Mouse (Mus musculus) liver, postnatal 0 days (tissue): ENCODE measurements around the gene St6galnac3. TPM values are rescaled to one million over a fixed set of nuclear protein-coding genes. Genes with fewer than 3 reads are reported as not detected.

Experiments
- ATAC-seq: fragments of 200-750 bp; cut with Nextera tagmentation; 2 replicates; pipeline ENCODE4 v1.8.0; 2017; ENCODE audit warnings: mild to moderate bottlenecking, moderate library complexity
- DNase-seq: peaks from one replicate; pipeline ENCODE4 v3.0.0-alpha.2; 2016
- H3K27ac ChIP-seq: fragments of 300-500 bp; sonication (generic); 2 replicates; pipeline ENCODE4 v1.5.1; 2014; ENCODE audit warnings: antibody characterized with exemption, moderate library complexity, mild to moderate bottlenecking, low read depth
- H3K27me3 ChIP-seq: fragments of 300-500 bp; sonication (generic); 2 replicates; pipeline ENCODE4 v1.6.1; 2014; ENCODE audit warnings: low read length, control low read depth, mixed read lengths; ENCODE audit not compliant: insufficient read depth
- H3K36me3 ChIP-seq: fragments of 300-500 bp; sonication (generic); replicated peaks from 2 replicates; pipeline ENCODE4 v1.6.1; 2014; ENCODE audit warnings: mild to moderate bottlenecking, control low read depth, low read length, moderate library complexity, mixed read lengths; ENCODE audit not compliant: insufficient read depth
- H3K4me1 ChIP-seq: fragments of 300-500 bp; sonication (generic); 2 replicates; pipeline ENCODE4 v1.6.1; 2014; ENCODE audit warnings: antibody characterized with exemption, mild to moderate bottlenecking, control low read depth; ENCODE audit not compliant: insufficient read depth
- H3K4me2 ChIP-seq: fragments of 300-500 bp; sonication (generic); 2 replicates; pipeline ENCODE4 v1.6.1; 2014; ENCODE audit warnings: low read depth, mild to moderate bottlenecking, low read length, moderate library complexity, mixed read lengths
- H3K4me3 ChIP-seq: fragments of 300-500 bp; sonication (generic); 2 replicates; pipeline ENCODE4 v1.5.1; 2014; ENCODE audit warnings: low read depth, low read length
- H3K9ac ChIP-seq: fragments of 300-500 bp; sonication (generic); replicated peaks from 2 replicates; pipeline ENCODE4 v1.6.1; 2014; ENCODE audit warnings: mild to moderate bottlenecking, moderate library complexity
- H3K9me3 ChIP-seq: fragments of 300-500 bp; sonication (generic); 2 replicates; pipeline ENCODE4 v1.6.1; 2016; ENCODE audit warnings: mild to moderate bottlenecking, control low read depth, low read length, mixed read lengths
- CTCF ChIP-seq: sonication (generic); IDR thresholded peaks from 2 replicates; pipeline ENCODE4 v1.5.1; 2016; ENCODE audit warnings: antibody characterized with exemption, low read depth
- EP300 ChIP-seq: IDR thresholded peaks from 2 replicates; pipeline ENCODE4 v1.6.1; 2016; ENCODE audit warnings: antibody characterized with exemption, low read depth, mild to moderate bottlenecking
- WGBS: fragments of 180-500 bp; shearing (Covaris S2); extraction: QIAGEN DNeasy Blood & Tissue Kit; methylation state at CpG from one replicate; pipeline ENCODE4 v1.1.7; 2014; ENCODE audit not compliant: insufficient replicate concordance; 5-methylcytosine and 5-hydroxymethylcytosine counted together
- polyA plus RNA-seq: library from polyadenylated mRNA; unstranded; fragments of >200 nt; fragmentation: Nextera tagmentation; extraction: Ambion mirVana; gene quantifications from 2 replicates; pipeline ENCODE4 v1.2.1, GENCODE M21; 2015

The St6galnac3 gene
- polyA plus RNA-seq, 1 experiment from 2014 or later, result 5.0 TPM

DNA sequence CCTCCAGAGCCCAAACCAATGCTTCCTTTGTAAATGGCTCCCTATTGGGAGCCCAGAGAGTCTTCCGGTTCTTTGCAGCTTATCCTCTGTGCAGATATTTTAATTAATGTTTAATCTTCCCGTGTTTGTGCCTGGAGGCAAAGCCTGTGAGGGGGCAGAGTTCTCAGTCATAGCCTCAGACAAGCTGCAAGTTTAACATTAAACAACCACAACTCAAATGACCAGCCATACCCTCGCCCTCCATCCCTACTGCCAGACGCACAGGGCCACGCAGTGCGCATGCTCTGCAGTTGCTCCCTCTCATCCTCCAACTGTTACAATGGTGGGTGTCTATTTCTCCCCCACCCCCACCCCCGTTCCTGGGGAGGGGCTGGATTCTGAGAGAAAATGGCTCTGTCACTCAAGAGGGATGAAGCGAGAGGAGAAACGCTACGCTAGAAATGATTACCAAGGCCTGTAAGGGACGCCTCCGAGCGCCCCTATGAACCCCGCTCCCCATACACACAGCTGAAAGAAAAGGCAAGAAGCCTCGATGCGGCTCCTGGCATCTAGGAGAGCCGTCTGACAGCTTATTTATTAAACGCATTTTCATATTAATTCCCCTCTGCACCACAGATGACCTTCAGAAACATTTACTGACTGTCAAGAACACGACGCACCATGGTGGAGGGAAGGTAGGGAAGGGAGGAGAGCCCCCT is 81.0 kb downstream of the St6galnac3 start:
- H3K4me3 ChIP-seq, result no peak overlapping the region
- ATAC-seq (no peak), DNase-seq (no peak)
- H3K36me3 ChIP-seq, result no peaks in the 10 kb centered on the region
- no peaks in the 10 kb centered on the region for H3K27me3 ChIP-seq
- no peak for TF ChIP-seq EP300
- TF ChIP-seq CTCF, result no peak
- WGBS, result 78% methylated on average over 20 of the region's 20 CpGs
- peaks cover 6% of the 10 kb centered on the region; the same call in 1 of the 2 replicates for H3K4me1 ChIP-seq
- H3K4me2 ChIP-seq, result no peak overlapping the region
- no peaks in the 10 kb centered on the region for H3K9me3 ChIP-seq
- no peak overlapping the region for H3K27ac ChIP-seq
- no peak overlapping the region for H3K9ac ChIP-seq

DNA sequence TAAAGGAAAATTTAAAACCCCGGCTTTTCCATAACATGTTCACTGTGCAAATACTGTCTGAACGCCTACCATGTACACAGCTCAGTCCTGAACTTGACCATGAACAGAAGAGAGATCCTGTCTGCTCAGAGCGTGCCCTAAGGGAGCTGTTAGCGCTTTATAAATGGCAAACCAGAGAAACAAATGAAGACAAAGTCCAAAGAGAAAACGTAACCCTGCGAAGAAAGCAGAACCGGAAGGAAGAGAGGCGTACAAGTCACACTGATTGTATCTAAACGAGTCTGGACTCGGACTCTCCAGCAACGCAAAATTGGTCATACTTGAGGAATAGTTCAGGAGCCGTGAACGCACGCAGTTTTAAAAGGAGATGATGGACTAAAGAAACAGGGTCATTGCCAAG is 82.1 kb downstream of the St6galnac3 start:
- Histone ChIP-seq H3K9ac (no peak overlapping the region), H3K36me3 (no peaks in the 10 kb centered on the region), H3K27me3 (no peaks in the 10 kb centered on the region), H3K9me3 (no peaks in the 10 kb centered on the region), H3K4me3 (no peak overlapping the region), H3K4me2 (no peak overlapping the region), H3K4me1 (peaks cover 6% of the 10 kb centered on the region; the same call in 1 of the 2 replicates), H3K27ac (no peak overlapping the region)
- TF ChIP-seq CTCF, result no peak
- WGBS, result 85% methylated on average over 14 of the region's 14 CpGs
- no peak for DNase-seq
- no peak for ATAC-seq

DNA sequence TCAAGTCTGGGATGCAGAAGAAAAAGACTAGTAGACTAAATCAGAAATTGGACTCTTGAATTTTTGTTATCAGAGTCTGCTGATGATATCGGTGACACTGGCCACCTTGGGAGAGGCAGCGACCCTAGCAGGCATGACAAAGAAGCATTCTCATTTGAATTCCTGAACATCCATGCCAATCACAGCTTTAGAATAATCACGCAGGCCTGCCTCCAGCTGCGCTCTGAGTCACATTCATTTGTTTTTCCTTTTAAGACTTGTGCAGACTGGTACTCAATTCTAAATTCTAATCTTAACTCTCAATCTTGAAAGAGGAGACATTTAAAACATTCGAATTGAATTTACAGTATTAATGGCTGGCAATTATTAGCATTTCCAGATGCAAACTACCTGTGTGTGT is 83.2 kb downstream of the St6galnac3 start:
- TF ChIP-seq CTCF (no peak), EP300 (no peak)
- H3K9me3 ChIP-seq, result no peaks in the 10 kb centered on the region
- ATAC-seq (no peak), DNase-seq (no peak)
- no peak overlapping the region for H3K9ac ChIP-seq
- no peak overlapping the region for H3K4me3 ChIP-seq
- no peaks in the 10 kb centered on the region for H3K27me3 ChIP-seq
- no peaks in the 10 kb centered on the region for H3K36me3 ChIP-seq
- 89% methylated on average over 5 of the region's 5 CpGs for WGBS
- H3K27ac ChIP-seq, result no peak overlapping the region
- peaks cover 6% of the 10 kb centered on the region; the same call in 1 of the 2 replicates for H3K4me1 ChIP-seq
- H3K4me2 ChIP-seq, result no peak overlapping the region

GRCm38 (mm10) chr3:153637336-153637735 is 87.6 kb downstream of the St6galnac3 start:
- TF ChIP-seq CTCF, result no peak
- no peak for TF ChIP-seq EP300
- ATAC-seq (no peak), DNase-seq (no peak)
- H3K4me1 ChIP-seq, result no peaks in the 10 kb centered on the region
- no peaks in the 10 kb centered on the region for H3K9me3 ChIP-seq
- H3K4me3 ChIP-seq, result no peak overlapping the region
- no peaks in the 10 kb centered on the region for H3K36me3 ChIP-seq
- no peaks in the 10 kb centered on the region for H3K27me3 ChIP-seq
- no peak overlapping the region for H3K9ac ChIP-seq
- no CpG with 5 or more reads among the region's 1 CpGs for WGBS
- no peak overlapping the region for H3K4me2 ChIP-seq
- no peak overlapping the region for H3K27ac ChIP-seq

GRCm38 (mm10) chr3:153636804-153637153 is 88.2 kb downstream of the St6galnac3 start:
- no peaks in the 10 kb centered on the region for H3K9me3 ChIP-seq
- H3K27ac ChIP-seq, result no peak overlapping the region
- H3K4me1 ChIP-seq, result no peaks in the 10 kb centered on the region
- TF ChIP-seq EP300 (no peak), CTCF (no peak)
- no peak overlapping the region for H3K4me3 ChIP-seq
- WGBS, result 40% methylated on average over 7 of the region's 7 CpGs
- no peak overlapping the region for H3K9ac ChIP-seq
- H3K27me3 ChIP-seq, result no peaks in the 10 kb centered on the region
- H3K36me3 ChIP-seq, result no peaks in the 10 kb centered on the region
- ATAC-seq (no peak), DNase-seq (no peak)
- H3K4me2 ChIP-seq, result no peak overlapping the region

GRCm38 (mm10) chr3:153636094-153636803 is 88.7 kb downstream of the St6galnac3 start:
- Histone ChIP-seq H3K36me3 (no peaks in the 10 kb centered on the region), H3K9me3 (no peaks in the 10 kb centered on the region), H3K27ac (no peak overlapping the region), H3K4me3 (no peak overlapping the region), H3K4me1 (no peaks in the 10 kb centered on the region), H3K9ac (no peak overlapping the region), H3K27me3 (no peaks in the 10 kb centered on the region), H3K4me2 (no peak overlapping the region)
- ATAC-seq, result no peak
- 47% methylated on average over 2 of the region's 2 CpGs for WGBS
- no peak for TF ChIP-seq CTCF
- TF ChIP-seq EP300, result no peak
- DNase-seq, result no peak
